Mouse (Mus musculus): ENCODE results near the gene Limd1. TPM values are rescaled to one million over a fixed set of nuclear protein-coding genes. Genes with fewer than 3 reads are reported as not detected.
A peak's percentile ranks its signal among the peaks of the same experiment; 100 is the strongest.

Gene Limd1
- polyA plus RNA-seq, 1 experiment from 2014 or later = 53.8 TPM

DNA sequence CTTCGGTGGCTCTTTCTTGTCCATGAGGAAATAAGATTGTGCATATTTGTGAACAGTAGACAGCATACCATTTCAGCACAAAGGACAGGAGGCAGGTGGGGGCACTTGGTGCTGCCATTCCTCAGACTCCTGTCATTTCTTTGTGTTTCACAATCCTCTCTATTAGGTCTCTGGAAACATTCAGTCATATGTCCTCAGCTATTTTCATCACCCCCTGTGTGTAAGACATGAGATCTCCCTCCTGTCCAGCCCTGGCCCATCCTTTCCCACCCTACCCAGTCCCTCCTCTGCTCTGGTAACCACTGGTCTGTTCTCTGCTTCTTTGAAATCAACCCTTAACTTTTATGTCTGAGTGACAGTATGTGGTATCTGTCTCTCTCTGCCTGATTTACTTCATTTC lies 5.1 kb downstream of the Limd1 start:
- ATAC-seq (ENCODE audit: insufficient number of reproducible peaks, low FRiP score, low TSS enrichment, low read depth) = no peak
- Histone ChIP-seq H3K27ac (replicated peaks) (no peak overlapping the region), H3K36me3 (peaks cover 9% of the 10 kb centered on the region), H3K4me3 (replicated peaks) (no peak overlapping the region), H3K4me1 (peaks cover 58% of the 10 kb centered on the region), H3K9ac (no peak overlapping the region), H3K4me2 (replicated peaks) (peak overlapping the region; percentile 24; the same call in 1 of the 2 replicates), H3K9me3 (replicated peaks) (no peaks in the 10 kb centered on the region), H3K27me3 (no peaks in the 10 kb centered on the region)
- WGBS = 89% methylated on average over 1 of the region's 1 CpGs

DNA sequence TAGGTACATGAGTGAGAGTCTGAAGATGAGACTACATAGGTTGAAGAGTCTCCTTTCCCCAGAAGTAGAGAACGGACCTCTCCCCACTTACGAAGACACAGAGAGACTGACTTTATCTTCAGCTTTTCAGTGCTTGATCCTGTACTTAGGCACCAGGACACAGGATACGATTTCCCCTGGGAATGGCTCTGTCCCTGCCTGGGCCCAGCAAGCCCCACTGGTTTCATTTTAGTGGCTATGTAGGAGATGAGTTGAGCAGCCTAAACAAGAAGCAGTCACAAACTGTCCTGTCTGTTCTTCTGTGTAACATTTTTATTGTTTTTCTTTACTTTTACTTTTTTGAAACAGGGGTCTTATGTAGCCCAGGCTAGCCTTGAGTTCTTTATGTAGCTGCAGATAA lies 6.3 kb downstream of the Limd1 start:
- 87% methylated on average over 3 of the region's 3 CpGs for WGBS
- ATAC-seq (ENCODE audit: insufficient number of reproducible peaks, low FRiP score, low TSS enrichment, low read depth) = no peak
- Histone ChIP-seq H3K9me3 (replicated peaks) (no peaks in the 10 kb centered on the region), H3K27me3 (no peaks in the 10 kb centered on the region), H3K9ac (no peak overlapping the region), H3K27ac (replicated peaks) (no peak overlapping the region), H3K4me3 (replicated peaks) (no peak overlapping the region), H3K4me2 (replicated peaks) (no peak overlapping the region), H3K4me1 (peaks cover 61% of the 10 kb centered on the region), H3K36me3 (peaks cover 10% of the 10 kb centered on the region)

DNA sequence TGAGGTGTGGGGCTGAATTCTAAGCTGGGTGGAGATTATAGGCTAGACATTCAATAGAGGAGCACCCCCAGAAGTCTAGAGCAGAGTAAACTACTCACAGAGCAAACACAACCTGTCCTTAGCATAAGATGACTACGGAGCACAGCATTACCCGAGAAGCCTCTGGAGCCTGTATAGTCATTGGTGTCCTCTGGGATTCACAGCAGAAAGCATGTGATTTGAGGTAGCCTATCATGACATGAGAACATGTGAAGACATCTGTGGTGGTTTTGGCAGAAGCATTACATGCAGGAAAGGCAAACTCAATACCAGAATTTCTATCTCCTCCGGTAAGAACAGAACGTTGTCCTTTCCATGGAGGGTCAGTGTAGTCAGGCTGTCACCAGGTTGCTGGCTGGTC lies 7.1 kb downstream of the Limd1 start:
- WGBS = 86% methylated on average over 4 of the region's 4 CpGs
- Histone ChIP-seq H3K27ac (replicated peaks) (no peak overlapping the region), H3K9ac (no peak overlapping the region), H3K27me3 (no peaks in the 10 kb centered on the region), H3K9me3 (replicated peaks) (no peaks in the 10 kb centered on the region), H3K4me1 (peaks cover 61% of the 10 kb centered on the region), H3K36me3 (peaks cover 10% of the 10 kb centered on the region), H3K4me2 (replicated peaks) (no peak overlapping the region), H3K4me3 (replicated peaks) (no peak overlapping the region)
- no peak for ATAC-seq (ENCODE audit: insufficient number of reproducible peaks, low FRiP score, low TSS enrichment, low read depth)

DNA sequence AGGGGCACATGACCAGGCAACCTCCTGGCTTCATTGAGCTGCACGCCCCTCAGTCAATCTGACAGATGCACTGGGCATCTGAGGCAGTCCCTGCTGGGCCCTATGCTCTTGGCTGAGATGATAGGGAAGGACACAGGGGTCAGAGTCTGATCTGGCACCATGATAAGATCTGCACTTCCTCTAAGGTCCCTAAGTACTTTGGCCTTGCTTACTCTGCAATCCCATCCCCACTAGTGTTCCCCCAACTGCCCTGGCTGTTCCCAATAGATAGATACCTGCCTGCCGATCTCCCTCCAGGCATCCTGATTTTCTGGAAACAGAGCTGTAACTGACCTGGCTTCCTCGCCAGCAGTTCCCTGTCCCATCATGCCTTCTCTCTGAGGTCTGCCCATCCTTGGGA lies 8.1 kb downstream of the Limd1 start:
- Histone ChIP-seq H3K9ac (no peak overlapping the region), H3K4me3 (replicated peaks) (no peak overlapping the region), H3K36me3 (peaks cover 10% of the 10 kb centered on the region), H3K27me3 (no peaks in the 10 kb centered on the region), H3K27ac (replicated peaks) (no peak overlapping the region; the same call in 1 of the 2 replicates), H3K4me1 (peaks cover 60% of the 10 kb centered on the region), H3K4me2 (replicated peaks) (no peak overlapping the region), H3K9me3 (replicated peaks) (no peaks in the 10 kb centered on the region)
- no peak for ATAC-seq (ENCODE audit: insufficient number of reproducible peaks, low FRiP score, low TSS enrichment, low read depth)
- 62% methylated on average over 3 of the region's 3 CpGs for WGBS

DNA sequence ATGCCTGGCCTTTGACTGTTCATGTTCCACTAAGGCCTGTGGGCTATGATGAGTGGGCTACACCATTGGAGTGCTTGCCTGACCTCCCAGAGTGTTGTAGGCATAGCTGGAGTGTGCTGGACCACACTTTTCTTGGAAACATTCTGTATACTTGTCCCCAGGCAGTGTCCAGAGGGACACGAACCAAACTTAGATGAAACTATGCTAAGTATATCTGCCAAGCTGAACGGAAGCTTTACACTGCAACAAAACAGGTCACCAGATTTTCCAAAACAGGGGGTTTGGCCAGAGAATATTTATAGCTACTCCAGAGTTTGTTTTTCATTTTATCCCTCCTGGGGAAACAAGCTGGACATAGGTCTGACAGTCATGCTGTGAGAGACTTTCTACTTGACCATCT lies 10.6 kb downstream of the Limd1 start:
- Histone ChIP-seq H3K27ac (replicated peaks) (0 out of 2 replicates have a peak overlapping the region, but pooled peaks have one; percentile 12), H3K4me3 (replicated peaks) (no peak overlapping the region)

DNA sequence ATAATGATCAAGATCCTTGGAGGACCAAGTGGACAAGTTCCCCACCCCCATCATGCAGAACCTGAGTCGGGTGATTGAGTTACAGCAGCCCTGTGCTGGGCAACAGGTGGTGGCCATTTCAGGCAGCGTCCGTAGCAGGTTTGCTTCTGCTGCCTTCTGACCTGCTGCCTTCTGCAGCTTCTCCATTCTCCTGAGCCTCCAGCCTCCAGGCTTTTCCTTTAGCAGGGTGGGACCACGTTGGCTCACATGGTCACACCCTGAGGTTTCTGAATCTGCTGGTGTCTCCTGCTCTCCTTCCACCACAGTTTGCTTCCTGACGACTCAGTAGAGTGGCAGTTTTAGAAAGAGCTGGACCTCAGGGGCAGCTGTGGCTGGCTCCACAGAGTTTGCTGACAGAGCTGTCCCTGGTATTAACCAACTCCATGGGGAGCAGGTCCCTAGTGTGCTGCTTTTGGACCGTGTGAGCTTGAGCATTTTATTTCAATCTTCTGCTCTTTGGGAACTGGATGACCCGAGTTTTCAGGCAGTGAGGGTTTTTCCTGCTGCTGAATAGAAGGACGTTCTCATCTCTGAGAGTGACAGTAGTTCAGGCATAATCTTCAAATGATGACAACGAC lies 11.3 kb downstream of the Limd1 start:
- 53% methylated on average over 9 of the region's 9 CpGs for WGBS
- Histone ChIP-seq H3K4me2 (replicated peaks) (no peak overlapping the region), H3K9me3 (replicated peaks) (no peaks in the 10 kb centered on the region), H3K4me3 (replicated peaks) (no peak overlapping the region), H3K27ac (replicated peaks) (peak overlapping the region; percentile 12), H3K9ac (no peak overlapping the region), H3K27me3 (no peaks in the 10 kb centered on the region), H3K36me3 (0 out of 2 replicates have a peak, but pooled peaks cover 5% of the 10 kb centered on the region), H3K4me1 (peaks cover 52% of the 10 kb centered on the region)
- no peak for ATAC-seq (ENCODE audit: insufficient number of reproducible peaks, low FRiP score, low TSS enrichment, low read depth)

More for the DNA sequence above, 10.6 kb downstream of the Limd1 start:
- Histone ChIP-seq H3K4me2 (replicated peaks) (no peak overlapping the region), H3K4me1 (peaks cover 52% of the 10 kb centered on the region), H3K9me3 (replicated peaks) (no peaks in the 10 kb centered on the region), H3K27me3 (no peaks in the 10 kb centered on the region), H3K36me3 (0 out of 2 replicates have a peak, but pooled peaks cover 5% of the 10 kb centered on the region), H3K9ac (no peak overlapping the region)
- no peak for ATAC-seq (ENCODE audit: insufficient number of reproducible peaks, low FRiP score, low TSS enrichment, low read depth)
- whole genome bisulfite sequencing = 62% methylated on average over 2 of the region's 2 CpGs

GRCm38 (mm10) chr9:123490930-123491329 lies 12.4 kb downstream of the Limd1 start:
- Histone ChIP-seq H3K9me3 (replicated peaks) (no peaks in the 10 kb centered on the region), H3K27ac (replicated peaks) (peak overlapping the region; percentile 55; the same call in 1 of the 2 replicates), H3K4me3 (replicated peaks) (no peak overlapping the region), H3K4me1 (peaks cover 59% of the 10 kb centered on the region), H3K36me3 (0 out of 2 replicates have a peak, but pooled peaks cover 5% of the 10 kb centered on the region), H3K4me2 (replicated peaks) (no peak overlapping the region), H3K9ac (no peak overlapping the region), H3K27me3 (no peaks in the 10 kb centered on the region)
- 36% methylated on average over 5 of the region's 5 CpGs for WGBS
- 0 out of 2 replicates have a peak, but pooled peaks have one; percentile 53 for ATAC-seq (ENCODE audit: insufficient number of reproducible peaks, low FRiP score, low TSS enrichment, low read depth)

GRCm38 (mm10) chr9:123491917-123492585 lies 13.5 kb downstream of the Limd1 start:
- Histone ChIP-seq H3K4me3 (replicated peaks) (no peak overlapping the region), H3K4me1 (peaks cover 59% of the 10 kb centered on the region), H3K4me2 (replicated peaks) (no peak overlapping the region), H3K36me3 (0 out of 2 replicates have a peak, but pooled peaks cover 5% of the 10 kb centered on the region), H3K27ac (replicated peaks) (peak overlapping the region; percentile 66), H3K27me3 (no peaks in the 10 kb centered on the region), H3K9me3 (replicated peaks) (no peaks in the 10 kb centered on the region), H3K9ac (no peak overlapping the region)
- 54% methylated on average over 9 of the region's 9 CpGs for WGBS
- peak; percentile 75 for ATAC-seq (ENCODE audit: insufficient number of reproducible peaks, low FRiP score, low TSS enrichment, low read depth)

DNA sequence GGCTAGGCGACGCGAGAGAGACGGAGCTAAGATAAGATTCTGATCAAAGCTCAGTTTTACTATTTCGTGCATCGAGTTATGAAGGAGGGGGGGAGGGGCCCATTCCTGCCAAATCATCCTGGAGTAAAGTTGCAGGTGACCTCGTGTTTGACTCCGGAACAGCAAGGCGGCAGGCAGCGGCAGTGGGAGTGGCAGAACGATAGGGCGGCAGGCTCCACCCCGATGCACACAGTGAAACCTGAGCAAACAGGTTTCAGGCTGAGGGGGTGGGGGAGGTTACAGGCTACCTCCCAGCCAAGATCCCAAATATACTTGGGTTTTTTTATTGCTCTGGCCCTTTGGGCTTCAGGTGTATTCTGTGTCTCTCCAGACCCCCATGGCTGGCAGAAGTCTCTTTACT lies 18.2 kb downstream of the Limd1 start:
- Histone ChIP-seq H3K27me3 (no peaks in the 10 kb centered on the region), H3K36me3 (peaks cover 14% of the 10 kb centered on the region; the same call in 1 of the 2 replicates), H3K9me3 (replicated peaks) (no peaks in the 10 kb centered on the region), H3K27ac (replicated peaks) (no peak overlapping the region), H3K4me1 (peaks cover 26% of the 10 kb centered on the region), H3K4me3 (replicated peaks) (0 out of 2 replicates have a peak overlapping the region, but pooled peaks have one; percentile 3), H3K4me2 (replicated peaks) (peak overlapping the region; percentile 28; the same call in 1 of the 2 replicates), H3K9ac (no peak overlapping the region)
- WGBS = 11% methylated on average over 13 of the region's 13 CpGs
- no peak for ATAC-seq (ENCODE audit: insufficient number of reproducible peaks, low FRiP score, low TSS enrichment, low read depth)

DNA sequence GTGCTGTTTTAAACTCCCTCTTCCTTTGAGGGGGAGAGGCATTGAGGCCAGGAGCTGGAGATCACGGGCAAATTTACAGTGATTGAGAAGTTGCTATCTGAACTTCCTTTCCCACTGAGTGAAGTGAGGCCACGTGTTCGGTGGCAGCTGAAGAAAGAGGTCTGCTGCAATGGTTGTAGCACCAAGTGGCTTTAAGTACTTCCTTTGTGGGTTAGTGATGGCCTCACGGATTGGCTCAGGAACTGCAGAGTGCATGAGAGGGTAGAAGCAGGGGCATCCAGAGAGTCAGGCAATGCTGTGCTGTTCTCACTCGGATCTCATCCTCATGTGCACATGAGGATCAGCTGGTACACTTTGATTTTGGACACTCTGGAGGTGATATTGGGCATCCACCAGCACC lies 19.4 kb downstream of the Limd1 start:
- Histone ChIP-seq H3K27me3 (no peaks in the 10 kb centered on the region), H3K27ac (replicated peaks) (no peak overlapping the region), H3K9ac (no peak overlapping the region), H3K4me3 (replicated peaks) (no peak overlapping the region), H3K4me1 (peaks cover 15% of the 10 kb centered on the region), H3K4me2 (replicated peaks) (no peak overlapping the region), H3K36me3 (peaks cover 22% of the 10 kb centered on the region), H3K9me3 (replicated peaks) (no peaks in the 10 kb centered on the region)
- no peak for ATAC-seq (ENCODE audit: insufficient number of reproducible peaks, low FRiP score, low TSS enrichment, low read depth)
- 86% methylated on average over 5 of the region's 5 CpGs for WGBS

- H3K4me3 ChIP-seq (replicated peaks) = no peak overlapping the region
- 94% methylated on average over 4 of the region's 4 CpGs for WGBS
- H3K36me3 ChIP-seq = peaks cover 30% of the 10 kb centered on the region
- ATAC-seq (ENCODE audit: insufficient number of reproducible peaks, low FRiP score, low TSS enrichment, low read depth) = no peak
- H3K4me2 ChIP-seq (replicated peaks) = no peak overlapping the region
- H3K27me3 ChIP-seq = no peaks in the 10 kb centered on the region
- H3K9ac ChIP-seq = no peak overlapping the region
- H3K4me1 ChIP-seq = peaks cover 13% of the 10 kb centered on the region
- H3K9me3 ChIP-seq (replicated peaks) = no peaks in the 10 kb centered on the region
- H3K27ac ChIP-seq (replicated peaks) = no peak overlapping the region
Observed at GRCm38 (mm10) chr9:123500480-123500879, 22.0 kb downstream of the Limd1 start.
